ENCODE assay signal across 12 mouse cellular contexts in the genomic region with DNA sequence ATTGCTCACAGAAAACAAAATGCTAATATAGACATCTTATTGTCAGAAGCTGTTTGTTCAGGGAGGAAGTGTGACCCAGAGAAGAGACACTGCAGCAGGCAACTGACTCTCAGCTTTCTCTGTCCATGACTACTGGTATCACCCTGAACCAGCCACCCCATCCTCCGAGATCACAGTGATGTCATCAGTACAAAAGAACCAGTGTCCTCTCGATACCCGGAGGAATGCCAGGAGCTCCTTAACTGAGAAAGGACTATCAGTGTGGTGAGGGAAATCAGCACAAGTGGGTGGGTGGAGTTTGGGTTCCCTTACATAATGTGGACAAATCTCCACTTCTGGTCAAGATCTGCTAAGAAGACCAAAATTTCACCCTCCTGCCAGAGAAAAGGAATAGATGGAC.
A peak's percentile ranks its signal among the peaks of the same experiment; 100 is the strongest.
DNase-seq lines count a peak whose midpoint lies in the region; ATAC-seq lines count a peak whose summit lies in the region.
"Had no signal": no experiment of that assay in that cellular context is flagged by ENCODE, and none has a peak within 500 bp of the region (broad histone marks: within the 10 kb centered on the region; RNA-seq: fewer than 3 reads in every experiment).

No protein-coding gene starts in this region.

- peak; percentile 85 for DNase-seq in heart, adult 11 months
- DNase-seq in heart, postnatal 36 days: no peak
- DNase-seq in left cerebral cortex, adult 18-20 months (ENCODE audit: low spot score in 2 of 2): peak; percentile 33 to 39
- DNase-seq in left cerebral cortex, postnatal 4 days: no peak
- peak; percentile 42 for DNase-seq in layer of hippocampus, adult 9-10 months (ENCODE audit: low spot score)
- DNase-seq in left cerebral cortex, adult 9 months (ENCODE audit: low spot score in 2 of 2): peak; percentile 70 to 75
- DNase-seq: forebrain, postnatal 0 days; gastrocnemius, postnatal 36 days; kidney, adult 18-20 months; kidney, postnatal 25 days; thymus, postnatal 25 days had no signal

- no peak for ATAC-seq in megakaryocyte-erythroid progenitor cell, adult 5-6 weeks (replicated peaks; ENCODE audit: low FRiP score, low TSS enrichment, poor library complexity, severe bottlenecking)
- ATAC-seq: forebrain, postnatal 0 days had no signal

- intact Hi-C loops in heart, postnatal 36 days (cut with DNase I): loop anchor here (5.0 kb wide), 1 partner anchor 66 kb away; no protein-coding TSS in a partner anchor
- intact Hi-C loops in left cerebral cortex, postnatal 4 days (cut with DNase I): no loop called here

Comparison
In these comparisons a context has a peak if more than half of its experiments do, and no peak if none do; other contexts are left out.
1. DNase-seq: peak in heart, adult 11 months (single experiment), left cerebral cortex, adult 18-20 months (2 of 2), layer of hippocampus, adult 9-10 months (single experiment) and left cerebral cortex, adult 9 months (2 of 2); none in heart, postnatal 36 days (0 of 2) and left cerebral cortex, postnatal 4 days (single experiment).